Mouse (Mus musculus) ES-Bruce4 (cell line): ENCODE measurements at regions not wholly inside any gene's neighbourhood (a gene's known extent, or its start where the extent isn't known, plus 50 kb on each side); places are given as distances from the start of the nearest gene placed in this dataset.

ENCODE experiments used
- CTCF ChIP-seq: IDR thresholded peaks from one replicate; pipeline ENCODE4 v1.8.1; 2011; ENCODE audit warnings: low read depth, low read length
- EP300 ChIP-seq: IDR thresholded peaks from 2 replicates; pipeline ENCODE4 v1.6.1; 2011; ENCODE audit warnings: low read depth, low read length; ENCODE audit not compliant: insufficient read depth

- no peak for TF ChIP-seq CTCF
- no peak for TF ChIP-seq EP300
These were observed 175.6 kb downstream of the Fam76b start for GRCm38 (mm10) chr9:14003163-14003562.
